ENCODE assay signal across 15 mouse cellular contexts in the genomic region with DNA sequence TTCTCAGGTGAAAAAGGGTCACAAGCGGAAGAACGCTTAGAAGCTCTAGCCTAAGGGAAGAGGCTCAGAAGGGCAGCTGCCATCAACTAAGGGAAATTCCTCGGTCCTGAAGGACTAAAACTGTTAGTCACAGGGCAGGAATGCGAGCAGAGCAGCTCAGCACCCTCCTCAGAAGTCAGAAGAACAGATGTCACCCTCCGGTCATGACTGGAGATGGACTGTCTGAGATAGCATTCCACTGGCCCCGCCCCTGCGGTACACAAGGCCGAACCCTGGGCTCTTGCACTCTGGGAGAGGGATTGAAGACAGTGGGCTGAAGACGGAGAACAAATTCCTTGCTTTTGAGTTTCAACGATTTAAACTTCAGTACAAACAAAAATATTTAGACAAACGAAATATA.
DNase-seq lines count a peak whose midpoint lies in the region; ATAC-seq and TF ChIP-seq lines count a peak whose summit lies in the region.
"Had no signal": no experiment of that assay in that cellular context is flagged by ENCODE, and none has a peak within 500 bp of the region (broad histone marks: within the 10 kb centered on the region; RNA-seq: fewer than 3 reads in every experiment).

No protein-coding gene starts in this region.

- no peak for DNase-seq in limb, embryonic 10.5 days (ENCODE audit: low spot score)
- peak; percentile 50 for DNase-seq in Muller cell, postnatal 12 days (ENCODE audit: inconsistent ontology term)
- peak; percentile 47 for DNase-seq in adrenal gland, postnatal 10 days
- DNase-seq in limb, embryonic 14.5 days (ENCODE audit: low spot score) = peak; percentile 18
- DNase-seq in cerebellum, adult 11-12 months = no peak
- DNase-seq in frontal cortex, postnatal 10 days (ENCODE audit: low spot score in 2 of 2) = no peak
- DNase-seq in layer of hippocampus, postnatal 10 days (ENCODE audit: low spot score in 2 of 2) = no peak
- DNase-seq: forebrain, postnatal 0 days; heart, adult 2 months; right cerebral cortex, postnatal 14 days had no signal

- no peak overlapping the region for H3K4me2 ChIP-seq in limb, embryonic 13.5 days (replicated peaks)
- H3K4me2 ChIP-seq in limb, embryonic 14.5 days (replicated peaks; ENCODE audit: low read depth, low read length, severe bottlenecking) = no peak overlapping the region
- H3K4me2 ChIP-seq: neural tube, embryonic 15.5 days had no signal

- H3K36me3 ChIP-seq in limb, embryonic 13.5 days = no peaks in the 10 kb centered on the region
- no peaks in the 10 kb centered on the region for H3K36me3 ChIP-seq in limb, embryonic 10.5 days
- H3K36me3 ChIP-seq in limb, embryonic 14.5 days (ENCODE audit: control insufficient read depth, insufficient read depth, low read length) = no peaks in the 10 kb centered on the region
- H3K36me3 ChIP-seq: G1E; neural tube, embryonic 15.5 days had no signal

- H3K4me1 ChIP-seq in limb, embryonic 13.5 days = no peaks in the 10 kb centered on the region
- peaks cover 7% of the 10 kb centered on the region for H3K4me1 ChIP-seq in limb, embryonic 10.5 days
- H3K4me1 ChIP-seq in limb, embryonic 14.5 days (ENCODE audit: control insufficient read depth, insufficient read depth, low read length) = no peaks in the 10 kb centered on the region
- H3K4me1 ChIP-seq: megakaryocyte, embryonic 14.5 days; neural tube, embryonic 15.5 days had no signal

- no peaks in the 10 kb centered on the region for H3K27me3 ChIP-seq in limb, embryonic 13.5 days
- H3K27me3 ChIP-seq in limb, embryonic 10.5 days (ENCODE audit: low read depth, poor library complexity, severe bottlenecking) = no peaks in the 10 kb centered on the region
- H3K27me3 ChIP-seq in limb, embryonic 14.5 days (ENCODE audit: control insufficient read depth, insufficient read depth, low read length) = no peaks in the 10 kb centered on the region
- H3K27me3 ChIP-seq: megakaryocyte, embryonic 14.5 days; neural tube, embryonic 15.5 days had no signal

- ATAC-seq in limb, embryonic 13.5 days (ENCODE audit: low FRiP score, low read depth) = peak; percentile 73; the same call in 1 of the 2 replicates
- peak; percentile 65; the same call in 1 of the 2 replicates for ATAC-seq in limb, embryonic 14.5 days (ENCODE audit: low FRiP score, low read depth)
- ATAC-seq: forebrain, postnatal 0 days; hindbrain, postnatal 0 days had no signal

- no peaks in the 10 kb centered on the region for H3K9me3 ChIP-seq in limb, embryonic 13.5 days
- H3K9me3 ChIP-seq in limb, embryonic 10.5 days (replicated peaks) = no peaks in the 10 kb centered on the region
- no peaks in the 10 kb centered on the region for H3K9me3 ChIP-seq in limb, embryonic 14.5 days (ENCODE audit: control insufficient read depth, low read length)
- H3K9me3 ChIP-seq: G1E; neural tube, embryonic 15.5 days had no signal

- WGBS in limb, embryonic 13.5 days = 69% methylated on average over 11 of the region's 11 CpGs
- WGBS in limb, embryonic 10.5 days = 66% methylated on average over 11 of the region's 11 CpGs
- 66% methylated on average over 11 of the region's 11 CpGs for WGBS in limb, embryonic 14.5 days

- no peak overlapping the region for H3K4me3 ChIP-seq in limb, embryonic 13.5 days
- no peak overlapping the region for H3K4me3 ChIP-seq in limb, embryonic 10.5 days
- no peak overlapping the region for H3K4me3 ChIP-seq in limb, embryonic 14.5 days (replicated peaks; ENCODE audit: low read length)
- H3K4me3 ChIP-seq: heart, adult 2 months; megakaryocyte, embryonic 14.5 days; neural tube, embryonic 15.5 days had no signal

- no peak overlapping the region for H3K9ac ChIP-seq in limb, embryonic 13.5 days
- no peak overlapping the region for H3K9ac ChIP-seq in limb, embryonic 14.5 days (ENCODE audit: low read depth, low read length, severe bottlenecking)
- H3K9ac ChIP-seq: forebrain, postnatal 0 days; neural tube, embryonic 15.5 days had no signal

- no peak for TF ChIP-seq POLR2A in limb, embryonic 14.5 days (IDR thresholded peaks at IDR 0.05; ENCODE audit: borderline replicate concordance, extremely low read depth, insufficient read depth, insufficient read length)

- no peak overlapping the region for H3K27ac ChIP-seq in limb, embryonic 13.5 days
- H3K27ac ChIP-seq in limb, embryonic 10.5 days = no peak overlapping the region
- no peak overlapping the region for H3K27ac ChIP-seq in limb, embryonic 14.5 days (replicated peaks; ENCODE audit: low read depth, low read length)
- H3K27ac ChIP-seq: heart, adult 2 months; hindbrain, postnatal 0 days; neural tube, embryonic 15.5 days had no signal

Comparison
In these comparisons a context has a peak if more than half of its experiments do, and no peak if none do; other contexts are left out.
1. DNase-seq: peak in Muller cell, postnatal 12 days (single experiment), adrenal gland, postnatal 10 days (single experiment) and limb, embryonic 14.5 days (single experiment); none in limb, embryonic 10.5 days (single experiment), cerebellum, adult 11-12 months (single experiment), frontal cortex, postnatal 10 days (0 of 2) and layer of hippocampus, postnatal 10 days (0 of 2).